Mouse (Mus musculus) limb, embryonic 13.5 days (tissue): ENCODE data around the gene Rubcn. TPM values are rescaled to one million over a fixed set of nuclear protein-coding genes. Genes with fewer than 3 reads are reported as not detected.

Source experiments
- ATAC-seq: fragments of 200-750 bp; cut with Nextera tagmentation; 2 replicates; pipeline ENCODE4 v1.8.0; 2017; ENCODE audit warnings: low read depth, moderate number of reproducible peaks, moderate TSS enrichment; ENCODE audit not compliant: low FRiP score
- H3K27ac ChIP-seq: fragments of 300-500 bp; sonication (generic); 2 replicates; pipeline ENCODE4 v1.5.1; 2015; ENCODE audit warnings: inconsistent platforms, mild to moderate bottlenecking, moderate library complexity
- H3K27me3 ChIP-seq: fragments of 300-500 bp; sonication (generic); 2 replicates; pipeline ENCODE4 v1.6.1; 2015; ENCODE audit warnings: mild to moderate bottlenecking, inconsistent platforms
- H3K36me3 ChIP-seq: fragments of 300-500 bp; sonication (generic); 2 replicates; pipeline ENCODE4 v1.6.1; 2015; ENCODE audit warnings: inconsistent platforms, mild to moderate bottlenecking, moderate library complexity
- H3K4me1 ChIP-seq: fragments of 300-500 bp; sonication (generic); 2 replicates; pipeline ENCODE4 v1.6.1; 2015; ENCODE audit warnings: inconsistent platforms
- H3K4me2 ChIP-seq: fragments of 300-500 bp; sonication (generic); replicated peaks from 2 replicates; pipeline ENCODE4 v1.6.1; 2015; ENCODE audit warnings: inconsistent platforms, mild to moderate bottlenecking, moderate library complexity
- H3K4me3 ChIP-seq: fragments of 300-500 bp; sonication (generic); 2 replicates; pipeline ENCODE4 v1.5.1; 2015; ENCODE audit warnings: moderate library complexity, mild to moderate bottlenecking, inconsistent platforms
- H3K9ac ChIP-seq: fragments of 300-500 bp; sonication (generic); 2 replicates; pipeline ENCODE4 v1.6.1; 2015; ENCODE audit warnings: mild to moderate bottlenecking, inconsistent platforms
- H3K9me3 ChIP-seq: fragments of 300-500 bp; sonication (generic); 2 replicates; pipeline ENCODE4 v1.6.1; 2016; ENCODE audit warnings: inconsistent platforms
- WGBS: fragments of 180-500 bp; shearing (Covaris S2); methylation state at CpG from one replicate; pipeline ENCODE4 v1.1.7; 2015; 5-methylcytosine and 5-hydroxymethylcytosine counted together
- polyA plus RNA-seq: library from polyadenylated mRNA; unstranded; fragments of >200 nt; fragmentation: Nextera tagmentation; extraction: Ambion mirVana; gene quantifications from 2 replicates; pipeline ENCODE4 v1.2.1, GENCODE M21; 2015

The Rubcn gene
- polyA plus RNA-seq, 1 experiment from 2014 or later = 18.9 TPM

DNA sequence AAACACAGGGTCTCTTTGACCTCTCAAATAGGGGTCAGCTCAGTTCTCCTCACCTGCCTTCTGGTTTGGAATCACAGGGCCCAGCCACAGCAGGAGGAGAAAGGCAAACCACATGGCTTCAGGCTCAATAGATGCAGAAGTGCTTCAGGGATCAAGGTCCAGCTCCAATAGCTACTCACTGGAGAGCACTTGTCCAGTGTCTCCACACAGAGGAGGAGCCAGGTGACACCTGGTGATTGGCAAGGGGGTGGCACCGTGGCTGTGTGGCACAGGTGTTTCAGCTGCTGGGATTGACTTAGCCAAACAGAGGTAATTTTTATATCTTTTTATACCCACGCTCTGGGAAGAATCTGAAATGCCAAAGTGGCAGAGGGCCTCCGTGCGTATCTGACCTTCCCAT is 67.2 kb downstream of the Rubcn start, which contains the start of gene Smbd1:
Gene Smbd1, minus strand, starts transcription at position 157 of the 400 bp plus-strand sequence.
- Histone ChIP-seq H3K4me1 (peaks cover 26% of the 10 kb centered on the region), H3K27ac (no peak within 1 kb of the TSS), H3K4me3 (no peak within 1 kb of the TSS), H3K4me2 (no peak within 1 kb of the TSS), H3K9me3 (no peaks in the 10 kb centered on the region), H3K27me3 (0 out of 2 replicates have a peak, but pooled peaks cover 3% of the 10 kb centered on the region), H3K9ac (no peak within 1 kb of the TSS), H3K36me3 (no peaks in the 10 kb centered on the region)
- WGBS = 87% methylated on average over 4 of the region's 4 CpGs
- ATAC-seq = no peak

DNA sequence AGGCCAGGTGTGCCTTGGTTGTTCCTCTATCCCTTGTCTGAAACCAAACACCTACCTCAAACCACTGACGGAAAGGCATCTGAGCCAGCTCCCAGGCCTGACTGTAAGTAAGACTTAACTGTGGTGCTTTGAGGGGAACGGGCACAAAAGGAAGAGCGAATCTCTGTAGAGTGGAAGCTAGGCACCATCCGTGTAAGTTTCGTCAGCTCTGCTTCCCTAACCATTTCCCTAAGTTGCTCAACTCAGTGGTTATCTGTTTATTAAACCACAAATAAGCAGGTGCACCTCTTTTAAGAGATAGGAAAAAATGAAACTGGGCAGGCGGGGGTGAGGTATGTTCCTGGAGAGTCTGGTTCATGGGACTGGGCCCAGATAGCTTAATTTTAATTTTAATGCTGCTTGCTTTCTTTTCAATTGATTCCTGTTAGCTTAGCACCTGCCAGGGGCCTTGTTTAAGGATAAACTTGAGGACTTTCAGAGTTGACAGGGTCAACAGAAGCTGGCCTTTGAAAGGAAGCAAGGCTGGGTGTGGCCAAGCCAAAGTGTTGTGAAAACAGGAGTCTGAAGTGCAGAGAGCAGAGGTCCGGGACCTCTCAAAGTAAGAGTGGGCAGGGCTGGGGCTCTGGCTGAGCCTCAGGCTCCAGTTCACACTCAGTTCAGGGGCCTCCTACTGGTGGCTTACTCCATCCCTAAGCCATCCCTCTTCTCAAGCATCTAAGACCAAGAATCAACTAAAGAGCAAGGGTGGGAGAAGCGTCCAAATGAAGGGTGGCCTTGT is 70.0 kb downstream of the Rubcn start:
- no peak overlapping the region for H3K4me3 ChIP-seq
- no peak overlapping the region for H3K4me2 ChIP-seq
- 0 out of 2 replicates have a peak, but pooled peaks cover 3% of the 10 kb centered on the region for H3K27me3 ChIP-seq
- no peak for ATAC-seq
- no peak overlapping the region for H3K27ac ChIP-seq
- WGBS = 57% methylated on average over 8 of the region's 8 CpGs
- no peaks in the 10 kb centered on the region for H3K36me3 ChIP-seq
- H3K9ac ChIP-seq = no peak overlapping the region
- no peaks in the 10 kb centered on the region for H3K9me3 ChIP-seq
- H3K4me1 ChIP-seq = peaks cover 32% of the 10 kb centered on the region

DNA sequence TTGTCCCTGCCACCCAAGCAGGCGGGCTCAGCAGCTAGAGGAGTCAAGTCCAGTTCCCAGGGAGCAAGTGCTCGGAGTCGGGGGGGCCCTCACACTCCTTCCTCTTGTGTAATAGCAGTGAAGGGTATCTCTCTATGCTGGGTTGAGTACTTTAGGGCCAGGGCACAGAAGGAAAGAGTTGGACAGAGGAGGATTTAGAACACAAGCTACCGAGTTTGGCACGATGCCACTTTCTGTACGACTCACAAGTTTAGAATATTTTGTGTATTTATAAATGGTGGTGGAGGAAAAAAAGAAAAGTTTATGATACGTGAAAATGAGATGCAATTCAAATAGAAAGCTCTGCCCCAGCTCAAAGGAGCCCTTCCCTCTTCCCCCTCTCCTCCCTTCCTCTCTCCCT is 72.4 kb downstream of the Rubcn start:
- Histone ChIP-seq H3K9me3 (no peaks in the 10 kb centered on the region), H3K9ac (no peak overlapping the region), H3K27me3 (no peaks in the 10 kb centered on the region), H3K36me3 (no peaks in the 10 kb centered on the region), H3K27ac (no peak overlapping the region), H3K4me1 (peaks cover 36% of the 10 kb centered on the region), H3K4me2 (no peak overlapping the region), H3K4me3 (no peak overlapping the region)
- ATAC-seq = no peak
- 77% methylated on average over 7 of the region's 7 CpGs for WGBS

DNA sequence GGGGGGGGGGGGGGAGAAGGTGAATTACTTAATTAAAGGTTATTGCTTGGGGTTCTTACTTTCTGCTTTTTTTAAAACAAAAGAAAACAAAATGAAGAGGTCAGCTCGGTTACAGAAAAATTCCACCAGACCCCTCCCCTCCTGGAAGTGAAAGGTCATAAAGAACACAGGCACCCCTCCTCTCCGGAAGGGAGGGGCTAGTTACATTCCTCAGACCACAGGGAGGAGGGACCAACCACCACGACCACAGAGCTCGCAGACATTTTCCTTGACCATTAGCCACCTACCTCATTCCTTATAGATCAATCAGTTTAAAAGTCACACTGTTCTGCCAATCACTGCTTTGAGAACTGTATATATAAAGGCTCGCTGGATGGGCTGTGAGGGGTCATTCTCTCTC is 73.7 kb downstream of the Rubcn start:
- no peak for ATAC-seq
- no peak overlapping the region for H3K9ac ChIP-seq
- no peak overlapping the region for H3K4me2 ChIP-seq
- WGBS = 34% methylated on average over 5 of the region's 5 CpGs
- peaks cover 36% of the 10 kb centered on the region for H3K4me1 ChIP-seq
- no peaks in the 10 kb centered on the region for H3K36me3 ChIP-seq
- peaks cover 7% of the 10 kb centered on the region; the same call in 1 of the 2 replicates for H3K9me3 ChIP-seq
- no peak overlapping the region for H3K4me3 ChIP-seq
- H3K27ac ChIP-seq = no peak overlapping the region
- H3K27me3 ChIP-seq = no peaks in the 10 kb centered on the region

DNA sequence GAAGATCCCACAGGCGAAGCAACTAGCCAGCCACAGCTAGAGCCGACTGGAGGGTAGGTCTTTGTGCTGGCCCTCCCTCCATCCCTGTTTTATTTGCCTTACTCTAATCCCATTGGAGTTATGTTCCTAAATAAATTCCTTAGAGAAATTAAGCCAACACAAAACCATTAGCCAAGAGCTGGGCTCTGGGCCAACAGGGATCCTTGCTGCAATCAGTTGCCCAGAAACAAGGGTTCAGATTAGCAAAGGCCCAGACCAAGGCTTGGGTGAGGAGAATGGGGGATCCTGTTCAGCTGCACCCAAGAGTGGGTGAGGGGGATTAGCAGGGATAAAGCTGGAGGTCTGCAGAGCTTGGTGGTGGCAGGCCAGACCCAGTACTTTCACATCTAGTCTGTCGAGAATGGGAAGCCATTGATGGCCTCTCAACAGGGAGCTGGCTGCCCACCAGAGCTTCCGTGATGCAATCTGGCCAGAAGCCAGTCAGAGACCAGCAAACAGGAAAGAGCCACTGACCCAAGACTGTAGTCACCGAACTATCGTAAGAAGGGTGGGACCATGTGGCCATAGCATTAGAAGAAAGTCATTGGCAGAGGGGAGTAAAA is 74.2 kb downstream of the Rubcn start:
- WGBS = 36% methylated on average over 6 of the region's 6 CpGs
- Histone ChIP-seq H3K36me3 (no peaks in the 10 kb centered on the region), H3K4me3 (no peak overlapping the region), H3K4me1 (peaks cover 36% of the 10 kb centered on the region), H3K4me2 (no peak overlapping the region), H3K9ac (no peak overlapping the region), H3K9me3 (peaks cover 7% of the 10 kb centered on the region; the same call in 1 of the 2 replicates), H3K27ac (peak overlapping the region; percentile 61; the same call in 1 of the 2 replicates), H3K27me3 (no peaks in the 10 kb centered on the region)
- peak; percentile 41; the same call in 1 of the 2 replicates for ATAC-seq

DNA sequence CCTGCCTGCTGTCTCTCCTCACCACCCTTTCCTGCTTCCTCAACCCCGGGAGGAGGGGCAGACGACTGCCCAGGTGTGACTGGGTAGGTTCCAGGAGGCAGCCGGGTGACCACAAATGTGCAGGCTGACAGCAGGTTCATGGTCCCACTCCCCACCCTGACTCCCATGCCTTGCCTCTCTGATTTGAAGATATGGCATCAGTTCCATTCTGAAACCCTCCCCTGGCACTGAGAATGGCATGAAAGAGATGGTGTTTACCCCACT is 80.2 kb downstream of the Rubcn start, which contains the start of gene Muc20:
Gene Muc20, minus strand, starts transcription at position 10 of the 264 bp plus-strand sequence.
- H3K27ac ChIP-seq = no peak within 1 kb of the TSS
- H3K9ac ChIP-seq = no peak within 1 kb of the TSS
- ATAC-seq = no peak
- H3K27me3 ChIP-seq = no peaks in the 10 kb centered on the region
- H3K4me1 ChIP-seq = peaks cover 2% of the 10 kb centered on the region; the same call in 1 of the 2 replicates
- H3K4me3 ChIP-seq = no peak within 1 kb of the TSS
- WGBS = 81% methylated on average over 3 of the region's 3 CpGs
- no peak within 1 kb of the TSS for H3K4me2 ChIP-seq
- no peaks in the 10 kb centered on the region for H3K36me3 ChIP-seq
- peaks cover 7% of the 10 kb centered on the region; the same call in 1 of the 2 replicates for H3K9me3 ChIP-seq

DNA sequence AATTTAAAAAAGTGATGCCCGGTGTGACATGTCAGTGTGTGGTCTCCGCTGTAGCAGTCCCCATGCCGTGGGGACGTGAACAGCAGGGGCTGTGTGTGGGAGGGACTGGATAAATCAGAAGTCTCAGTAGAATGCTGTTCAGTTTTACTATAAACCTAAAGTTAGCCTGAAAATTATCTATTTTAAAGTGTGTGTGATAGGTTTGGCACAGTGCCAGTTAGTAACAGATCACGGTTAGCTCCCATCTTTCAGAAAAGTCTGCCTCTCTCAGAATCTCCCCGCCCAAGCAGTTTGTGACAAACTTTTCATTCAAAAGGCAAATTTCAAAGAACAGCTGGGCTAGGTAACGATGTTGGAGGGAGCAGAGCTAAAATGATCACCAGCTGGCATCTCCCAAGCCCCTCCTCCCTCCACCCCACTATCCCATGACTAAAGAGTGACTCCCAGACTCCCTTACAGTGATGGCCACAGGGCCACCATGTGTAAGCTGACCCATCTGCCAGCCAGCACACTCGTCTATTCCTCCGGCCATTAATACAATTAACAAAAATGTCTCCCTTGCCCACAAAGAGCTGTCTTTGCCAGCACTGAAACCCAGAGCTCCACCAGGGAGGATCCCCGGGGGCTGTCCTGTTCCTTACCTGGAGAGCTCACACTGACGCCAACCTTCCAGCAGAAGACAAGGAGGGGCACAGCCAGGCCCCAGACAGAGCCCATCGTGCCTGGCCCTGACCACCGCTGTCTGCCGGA is 80.7 kb downstream of the Rubcn start:
- WGBS = 68% methylated on average over 14 of the region's 14 CpGs
- peaks cover 7% of the 10 kb centered on the region; the same call in 1 of the 2 replicates for H3K9me3 ChIP-seq
- ATAC-seq = no peak
- H3K4me2 ChIP-seq = no peak overlapping the region
- no peak overlapping the region for H3K9ac ChIP-seq
- no peaks in the 10 kb centered on the region for H3K36me3 ChIP-seq
- no peak overlapping the region for H3K27ac ChIP-seq
- no peak overlapping the region for H3K4me3 ChIP-seq
- no peaks in the 10 kb centered on the region for H3K27me3 ChIP-seq
- no peaks in the 10 kb centered on the region for H3K4me1 ChIP-seq

DNA sequence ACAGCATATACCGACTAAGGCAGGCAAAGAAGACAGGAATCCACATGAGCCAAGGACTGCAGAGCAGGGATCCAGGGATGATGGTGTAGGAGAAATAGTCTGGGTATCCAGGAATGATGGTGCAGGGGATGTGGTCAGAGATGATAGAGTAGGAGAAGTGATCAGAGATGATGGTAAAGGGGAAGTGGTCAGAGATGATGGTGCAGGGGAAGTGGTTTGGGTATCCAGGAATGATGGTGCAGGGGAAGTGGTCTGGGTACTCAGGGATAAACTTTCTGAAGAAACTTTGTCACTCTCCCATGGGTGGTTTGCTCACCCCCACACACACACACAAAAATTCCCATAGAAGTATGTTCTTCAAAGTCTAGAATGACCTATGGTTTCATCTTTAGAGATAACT is 82.4 kb downstream of the Rubcn start:
- Histone ChIP-seq H3K27me3 (no peaks in the 10 kb centered on the region), H3K4me3 (no peak overlapping the region), H3K9ac (no peak overlapping the region), H3K9me3 (peaks cover 7% of the 10 kb centered on the region; the same call in 1 of the 2 replicates), H3K27ac (no peak overlapping the region), H3K4me1 (no peaks in the 10 kb centered on the region), H3K4me2 (no peak overlapping the region), H3K36me3 (no peaks in the 10 kb centered on the region)
- WGBS = 90% methylated on average over 1 of the region's 1 CpGs
- ATAC-seq = no peak

DNA sequence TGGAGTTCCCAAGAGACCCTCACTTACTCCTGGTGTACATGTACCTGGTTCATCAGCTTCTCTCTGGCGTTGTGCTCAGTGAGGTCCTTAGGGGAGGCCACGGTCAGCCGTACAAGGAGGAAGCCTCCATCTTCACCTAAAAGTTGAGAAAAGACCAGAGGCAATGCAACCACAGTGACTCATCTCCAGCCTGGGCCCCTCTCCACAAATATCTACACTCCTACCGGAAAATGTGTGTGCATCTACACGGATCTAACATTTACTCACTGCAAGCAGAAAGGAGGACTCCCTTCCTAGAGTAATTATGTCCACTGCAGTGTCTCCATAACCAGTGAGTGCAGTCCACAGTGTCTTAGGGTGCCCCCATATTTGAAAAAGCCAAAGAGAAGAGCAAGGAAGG is 87.5 kb downstream of the Rubcn start:
- Histone ChIP-seq H3K9ac (no peak overlapping the region), H3K27me3 (no peaks in the 10 kb centered on the region), H3K4me2 (no peak overlapping the region), H3K27ac (no peak overlapping the region), H3K4me3 (no peak overlapping the region), H3K4me1 (no peaks in the 10 kb centered on the region), H3K9me3 (peaks cover 8% of the 10 kb centered on the region), H3K36me3 (no peaks in the 10 kb centered on the region)
- ATAC-seq = no peak
- WGBS = 90% methylated on average over 5 of the region's 5 CpGs

DNA sequence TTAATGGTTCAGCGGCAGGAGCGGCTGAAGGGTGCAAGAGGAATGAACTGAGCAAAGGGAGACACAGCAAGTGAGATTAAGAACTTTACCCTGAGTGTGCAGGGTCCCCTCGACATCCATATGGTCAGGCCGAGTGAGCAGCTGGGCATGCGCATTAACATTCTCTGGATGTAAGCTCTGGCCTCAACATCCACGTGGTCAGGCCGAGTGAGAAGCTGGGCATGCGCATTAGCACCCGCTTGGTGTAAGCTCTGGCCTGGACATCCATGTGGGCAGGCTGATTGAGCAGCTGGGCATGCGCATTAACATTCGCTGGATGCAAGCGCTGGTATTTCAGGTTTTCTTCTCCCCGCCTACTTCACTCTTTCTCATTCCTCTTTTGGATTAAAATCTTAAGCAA is 92.7 kb downstream of the Rubcn start:
- H3K27me3 ChIP-seq = no peaks in the 10 kb centered on the region
- ATAC-seq = no peak
- no peak overlapping the region for H3K4me3 ChIP-seq
- 78% methylated on average over 13 of the region's 13 CpGs for WGBS
- peaks cover 8% of the 10 kb centered on the region for H3K9me3 ChIP-seq
- no peaks in the 10 kb centered on the region for H3K4me1 ChIP-seq
- no peak overlapping the region for H3K27ac ChIP-seq
- no peak overlapping the region for H3K4me2 ChIP-seq
- H3K9ac ChIP-seq = no peak overlapping the region
- H3K36me3 ChIP-seq = no peaks in the 10 kb centered on the region

DNA sequence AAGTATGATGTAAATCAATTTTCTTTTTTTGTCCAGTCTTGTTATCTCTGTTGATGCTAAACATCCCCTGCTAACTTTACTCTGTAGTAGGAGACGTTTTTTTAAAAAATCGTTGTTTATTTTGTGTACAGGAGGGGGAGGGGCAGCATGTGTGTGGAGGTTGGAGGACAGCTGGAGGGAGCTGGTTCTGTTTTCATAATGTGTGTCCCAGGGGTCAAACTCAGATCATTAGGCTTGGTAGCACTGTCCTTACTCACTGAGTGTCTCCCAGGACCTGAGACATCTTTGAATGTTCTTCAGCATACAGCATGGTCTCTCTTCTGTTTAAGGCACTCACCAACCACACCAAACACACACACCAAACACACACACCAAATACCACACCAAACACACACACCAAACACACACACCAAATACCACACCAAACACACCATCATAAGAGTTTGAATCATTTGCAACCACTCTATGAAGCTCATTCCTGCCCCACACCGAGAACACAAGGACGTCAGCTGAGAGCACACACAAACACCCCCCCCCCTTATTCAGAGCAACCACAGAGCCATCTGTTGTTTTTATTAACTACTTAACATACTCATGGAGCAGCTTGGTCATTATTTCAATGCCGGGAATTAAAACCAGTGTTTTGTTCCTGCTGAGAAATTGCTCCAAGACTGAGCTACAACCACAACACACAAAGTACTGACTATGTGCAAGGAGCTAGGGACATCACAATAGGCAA is 94.1 kb downstream of the Rubcn start:
- Histone ChIP-seq H3K36me3 (no peaks in the 10 kb centered on the region), H3K9ac (no peak overlapping the region), H3K27ac (no peak overlapping the region), H3K4me2 (no peak overlapping the region), H3K4me1 (no peaks in the 10 kb centered on the region), H3K27me3 (no peaks in the 10 kb centered on the region), H3K4me3 (no peak overlapping the region), H3K9me3 (peaks cover 3% of the 10 kb centered on the region; the same call in 1 of the 2 replicates)
- ATAC-seq = no peak
- 39% methylated on average over 5 of the region's 5 CpGs for WGBS
